Mouse (Mus musculus): Measurements from ENCODE around the gene Smc1b.

The Smc1b gene

GRCm38 (mm10) chr15:85131275-85132192 is at the start of gene Smc1b, which contains the start of gene Ribc2:
Smc1b (minus strand) TSS chr15:85131964.
Ribc2 (plus strand) TSS chr15:85132078.
- peak; percentile 88 for DNase-seq (ENCODE audit: low read depth, low spot score)

GRCm38 (mm10) chr15:85180368-85180767 is 48.6 kb upstream of the Smc1b start:
- DNase-seq (ENCODE audit: low read depth, low spot score): no peak

GRCm38 (mm10) chr15:85179528-85180180 is 47.9 kb upstream of the Smc1b start:
- no peak for DNase-seq (ENCODE audit: low read depth, low spot score)

GRCm38 (mm10) chr15:85178172-85178571 is 46.4 kb upstream of the Smc1b start:
- DNase-seq (ENCODE audit: low read depth, low spot score): no peak

- peak; percentile 98 for DNase-seq (ENCODE audit: low read depth, low spot score)
Observed at GRCm38 (mm10) chr15:85177576-85177975, 45.8 kb upstream of the Smc1b start.

- no peak for DNase-seq (ENCODE audit: low read depth, low spot score)
Observed at GRCm38 (mm10) chr15:85174060-85174459, 42.3 kb upstream of the Smc1b start.

GRCm38 (mm10) chr15:85173425-85173824 is 41.7 kb upstream of the Smc1b start:
- DNase-seq (ENCODE audit: low read depth, low spot score): no peak

GRCm38 (mm10) chr15:85172054-85172453 is 40.3 kb upstream of the Smc1b start:
- DNase-seq (ENCODE audit: low read depth, low spot score): no peak

GRCm38 (mm10) chr15:85167086-85167679 is 35.4 kb upstream of the Smc1b start:
- DNase-seq (ENCODE audit: low read depth, low spot score): peak; percentile 16

- peak; percentile 36 for DNase-seq (ENCODE audit: low read depth, low spot score)
Observed at GRCm38 (mm10) chr15:85166433-85166933, 34.7 kb upstream of the Smc1b start.

GRCm38 (mm10) chr15:85162693-85163663 is 31.2 kb upstream of the Smc1b start:
- no peak for DNase-seq (ENCODE audit: low read depth, low spot score)

- DNase-seq (ENCODE audit: low read depth, low spot score): no peak
Observed at GRCm38 (mm10) chr15:85161416-85161815, 29.7 kb upstream of the Smc1b start.

GRCm38 (mm10) chr15:85156198-85156597 is 24.4 kb upstream of the Smc1b start:
- DNase-seq (ENCODE audit: low read depth, low spot score): no peak

GRCm38 (mm10) chr15:85154091-85154490 is 22.3 kb upstream of the Smc1b start:
- DNase-seq (ENCODE audit: low read depth, low spot score): no peak

GRCm38 (mm10) chr15:85152577-85152976 is 20.8 kb upstream of the Smc1b start:
- no peak for DNase-seq (ENCODE audit: low read depth, low spot score)

GRCm38 (mm10) chr15:85151433-85151918 is 19.7 kb upstream of the Smc1b start:
- DNase-seq (ENCODE audit: low read depth, low spot score): peak; percentile 81

GRCm38 (mm10) chr15:85144249-85144648 is 12.5 kb upstream of the Smc1b start:
- DNase-seq (ENCODE audit: low read depth, low spot score): no peak

GRCm38 (mm10) chr15:85143747-85144146 is 12.0 kb upstream of the Smc1b start:
- no peak for DNase-seq (ENCODE audit: low read depth, low spot score)

GRCm38 (mm10) chr15:85143161-85143560 is 11.4 kb upstream of the Smc1b start:
- no peak for DNase-seq (ENCODE audit: low read depth, low spot score)

GRCm38 (mm10) chr15:85142441-85142840 is 10.7 kb upstream of the Smc1b start:
- no peak for DNase-seq (ENCODE audit: low read depth, low spot score)

GRCm38 (mm10) chr15:85141290-85141689 is 9.5 kb upstream of the Smc1b start:
- DNase-seq (ENCODE audit: low read depth, low spot score): no peak
